Mouse (Mus musculus) cerebellum, adult 2 months (tissue): Measurements from ENCODE around the gene Ciao2a. TPM values are rescaled to one million over a fixed set of nuclear protein-coding genes. Genes with fewer than 3 reads are reported as not detected.

ENCODE experiments used
- DNase-seq, 2 experiments: peaks; one replicate each; pipeline ENCODE4 v3.0.0; 2021
- H3K27ac ChIP-seq: fragments of 200-500 bp; 2 replicates; pipeline ENCODE4 v1.5.1; 2012; ENCODE audit warnings: low read length, control low read depth, inconsistent platforms; ENCODE audit not compliant: insufficient read depth
- H3K27me3 ChIP-seq: fragments of 200-500 bp; 2 replicates; pipeline ENCODE4 v1.6.1; 2012; ENCODE audit warnings: inconsistent platforms, mild to moderate bottlenecking, low read length, moderate library complexity; ENCODE audit not compliant: control insufficient read depth, insufficient read depth
- H3K4me1 ChIP-seq: fragments of 200-500 bp; 2 replicates; pipeline ENCODE4 v1.6.1; 2011; ENCODE audit warnings: low read length; ENCODE audit not compliant: control insufficient read depth, insufficient read depth
- H3K4me3 ChIP-seq: fragments of 200-500 bp; replicated peaks from 2 replicates; pipeline ENCODE3; 2011; ENCODE audit warnings: mild to moderate bottlenecking, low read depth, low read length, control low read depth; ENCODE audit not compliant: insufficient read depth
- CTCF ChIP-seq: fragments of 200-500 bp; IDR thresholded peaks from 2 replicates; pipeline ENCODE4 v1.5.1; 2011; ENCODE audit warnings: low read depth, mild to moderate bottlenecking, control low read depth, low read length, moderate library complexity, borderline replicate concordance; ENCODE audit not compliant: insufficient read depth
- POLR2A ChIP-seq: fragments of 200-500 bp; IDR thresholded peaks from 2 replicates; pipeline ENCODE4 v1.6.1; 2011; ENCODE audit warnings: low read length, control low read depth, borderline replicate concordance; ENCODE audit not compliant: insufficient read depth
- WGBS: fragments of 180-500 bp; shearing (Covaris S2); methylation state at CpG from one replicate; pipeline ENCODE4 v1.1.7; 2018; 5-methylcytosine and 5-hydroxymethylcytosine counted together
- polyA plus RNA-seq: library from polyadenylated mRNA; depleted of rRNA; stranded (reverse); fragments of >200 nt; gene quantifications from 2 replicates; pipeline ENCODE4 v1.2.3, GENCODE M21; 2012

The Ciao2a gene
- polyA plus RNA-seq, 1 experiment = 25.9 TPM

DNA sequence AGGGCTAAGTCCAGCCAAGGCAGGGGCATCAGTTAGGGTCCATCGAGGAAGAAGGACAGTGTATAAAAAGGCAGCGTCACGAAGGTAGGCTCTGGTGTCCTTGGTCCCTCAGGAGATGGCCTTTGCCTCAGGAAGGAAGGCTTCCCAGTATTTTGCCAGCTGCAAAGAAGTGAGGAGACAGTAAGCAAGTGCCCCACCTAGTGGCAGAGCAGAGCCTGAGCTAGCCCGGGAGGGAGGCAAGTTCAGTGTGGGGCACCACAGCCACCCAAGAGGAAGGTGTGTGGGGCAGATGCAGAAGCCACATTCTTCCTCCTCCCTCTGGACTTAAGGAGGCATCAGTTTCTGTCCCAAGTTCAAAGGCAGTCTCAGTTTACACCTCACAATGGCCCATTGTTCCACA lies 38.0 kb upstream of the Ciao2a start:
- no peaks in the 10 kb centered on the region for H3K27me3 ChIP-seq
- WGBS = 28% methylated on average over 4 of the region's 4 CpGs
- no peak overlapping the region for H3K4me3 ChIP-seq
- no peak overlapping the region for H3K27ac ChIP-seq
- TF ChIP-seq POLR2A (no peak), CTCF (peak; percentile 70; the same call in 1 of the 2 replicates)
- peak; percentile 52 to 53 for DNase-seq
- no peaks in the 10 kb centered on the region; the same call in 1 of the 2 replicates for H3K4me1 ChIP-seq

- TF ChIP-seq CTCF (no peak), POLR2A (no peak)
- Histone ChIP-seq H3K27ac (no peak overlapping the region), H3K4me1 (no peaks in the 10 kb centered on the region), H3K27me3 (no peaks in the 10 kb centered on the region), H3K4me3 (no peak overlapping the region)
- no peak for DNase-seq
- WGBS = 62% methylated on average over 13 of the region's 13 CpGs
These were observed 35.7 kb upstream of the Ciao2a start for GRCm38 (mm10) chr9:66090593-66091244.

- DNase-seq = no peak
- Histone ChIP-seq H3K4me1 (no peaks in the 10 kb centered on the region), H3K27ac (no peak overlapping the region), H3K4me3 (no peak overlapping the region), H3K27me3 (no peaks in the 10 kb centered on the region)
- WGBS = 73% methylated on average over 6 of the region's 6 CpGs
- TF ChIP-seq POLR2A (no peak), CTCF (no peak)
These were observed 34.8 kb upstream of the Ciao2a start for GRCm38 (mm10) chr9:66091327-66092231.

GRCm38 (mm10) chr9:66092664-66093063 lies 33.7 kb upstream of the Ciao2a start:
- DNase-seq = no peak
- H3K4me3 ChIP-seq = no peak overlapping the region
- H3K27me3 ChIP-seq = no peaks in the 10 kb centered on the region
- TF ChIP-seq CTCF (no peak), POLR2A (no peak)
- no peak overlapping the region for H3K27ac ChIP-seq
- H3K4me1 ChIP-seq = no peaks in the 10 kb centered on the region
- WGBS = 84% methylated on average over 2 of the region's 2 CpGs

- DNase-seq = peak in 1 of 2 experiments; percentile 21
- TF ChIP-seq CTCF = no peak
- no peak for TF ChIP-seq POLR2A
- 85% methylated on average over 8 of the region's 8 CpGs for WGBS
- Histone ChIP-seq H3K4me3 (no peak overlapping the region), H3K27ac (no peak overlapping the region), H3K27me3 (no peaks in the 10 kb centered on the region), H3K4me1 (no peaks in the 10 kb centered on the region)
These were observed 24.8 kb upstream of the Ciao2a start for GRCm38 (mm10) chr9:66101577-66101976.

DNA sequence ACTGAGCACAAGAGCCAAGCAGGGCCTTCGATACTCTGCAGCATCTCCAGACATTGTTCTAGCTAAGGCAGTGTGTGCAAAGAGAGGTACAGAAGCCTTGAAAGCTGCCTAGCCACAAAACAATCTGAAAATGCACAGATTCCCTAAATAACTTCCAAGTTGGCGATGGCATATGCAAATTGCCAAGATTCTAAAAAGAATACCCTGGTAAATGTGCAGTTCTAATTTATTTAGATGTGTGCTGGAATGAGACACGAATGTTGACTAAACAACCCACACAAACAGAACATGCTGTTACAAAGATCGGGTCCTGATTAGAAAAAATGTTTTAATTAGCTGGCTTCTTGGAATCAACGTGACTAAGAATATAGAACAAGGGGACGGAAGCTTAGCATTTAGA lies 23.7 kb upstream of the Ciao2a start:
- Histone ChIP-seq H3K27me3 (no peaks in the 10 kb centered on the region), H3K4me3 (no peak overlapping the region), H3K4me1 (no peaks in the 10 kb centered on the region), H3K27ac (no peak overlapping the region)
- TF ChIP-seq CTCF (no peak), POLR2A (no peak)
- 90% methylated on average over 6 of the region's 6 CpGs for WGBS
- no peak for DNase-seq

GRCm38 (mm10) chr9:66104601-66105000 lies 21.8 kb upstream of the Ciao2a start:
- no peak for DNase-seq
- Histone ChIP-seq H3K4me3 (no peak overlapping the region), H3K27me3 (no peaks in the 10 kb centered on the region), H3K27ac (no peak overlapping the region), H3K4me1 (no peaks in the 10 kb centered on the region)
- no peak for TF ChIP-seq POLR2A
- TF ChIP-seq CTCF = no peak
- 95% methylated on average over 4 of the region's 4 CpGs for WGBS
